In genomic region chr1:127310703-127311102, GRCm38 (mm10) we compare ENCODE assay signal across 23 mouse cellular contexts.
"Had no signal": no experiment of that assay in that cellular context is flagged by ENCODE, and none has a peak within 500 bp of the region (broad histone marks: within the 10 kb centered on the region; RNA-seq: fewer than 3 reads in every experiment).

No protein-coding gene starts in this region.

- DNase-seq: gastrocnemius, postnatal 14 days; gastrocnemius, postnatal 36 days; heart, adult 18-20 months; heart, postnatal 14 days; heart, postnatal 36 days; kidney, adult 11 months; kidney, adult 2 months; kidney, adult 9 months; kidney, postnatal 14 days; kidney, postnatal 36 days; layer of hippocampus, adult 9-11 months; layer of hippocampus, postnatal 36 days; left cerebral cortex, postnatal 4 days had no signal

- H3K4me3 ChIP-seq: heart, embryonic 13.5 days; heart, embryonic 15.5 days; hindbrain, embryonic 13.5 days; hindbrain, embryonic 15.5 days; kidney, embryonic 15.5 days; limb, embryonic 13.5 days; limb, embryonic 15.5 days; liver, embryonic 12.5 days had no signal

- H3K27me3 ChIP-seq: heart, embryonic 13.5 days; heart, embryonic 15.5 days; hindbrain, embryonic 13.5 days; hindbrain, embryonic 15.5 days; kidney, embryonic 15.5 days; limb, embryonic 13.5 days; limb, embryonic 15.5 days; liver, embryonic 12.5 days had no signal

- H3K36me3 ChIP-seq: hindbrain, embryonic 15.5 days; kidney, embryonic 15.5 days; limb, embryonic 13.5 days; limb, embryonic 15.5 days; liver, embryonic 12.5 days had no signal

- H3K27ac ChIP-seq: heart, embryonic 13.5 days; heart, embryonic 15.5 days; hindbrain, embryonic 13.5 days; hindbrain, embryonic 15.5 days; hindbrain, postnatal 0 days; kidney, embryonic 15.5 days; kidney, postnatal 0 days; limb, embryonic 15.5 days; liver, embryonic 12.5 days had no signal
